Mouse (Mus musculus): ENCODE results near the gene Anks1b. TPM values are rescaled to one million over a fixed set of nuclear protein-coding genes. Genes with fewer than 3 reads are reported as not detected.
A peak's percentile ranks its signal among the peaks of the same experiment; 100 is the strongest.

Gene Anks1b
- polyA plus RNA-seq, 1 experiment = 1.3 TPM

- 73% methylated on average over 1 of the region's 1 CpGs for WGBS
- no peaks in the 10 kb centered on the region for H3K27me3 ChIP-seq (replicated peaks; ENCODE audit: control insufficient read depth, insufficient read depth, low read length)
Measured at GRCm38 (mm10) chr10:90531813-90532212, 658.5 kb downstream of the Anks1b start.

GRCm38 (mm10) chr10:90535370-90535769 lies 662.1 kb downstream of the Anks1b start:
- Histone ChIP-seq H3K4me3 (ENCODE audit: insufficient read depth, low read depth, low read length) (no peak overlapping the region), H3K36me3 (ENCODE audit: control insufficient read depth, insufficient read depth, low read length) (no peaks in the 10 kb centered on the region), H3K4me1 (ENCODE audit: control insufficient read depth, insufficient read depth, low read length) (no peaks in the 10 kb centered on the region), H3K27me3 (replicated peaks; ENCODE audit: control insufficient read depth, insufficient read depth, low read length) (no peaks in the 10 kb centered on the region), H3K27ac (ENCODE audit: insufficient read depth, low read depth, low read length) (no peak overlapping the region)
- 67% methylated on average over 2 of the region's 2 CpGs for WGBS
- no peak for DNase-seq
- no peak for TF ChIP-seq POLR2A (IDR thresholded peaks at IDR 0.05; ENCODE audit: low read depth, low read length)
- TF ChIP-seq CTCF (conservative IDR thresholded peaks at IDR 0.05; ENCODE audit: insufficient read depth, insufficient read length, low read depth, low read length) = no peak

More at GRCm38 (mm10) chr10:90531813-90532212, 658.5 kb downstream of the Anks1b start:
- Histone ChIP-seq H3K4me3 (ENCODE audit: insufficient read depth, low read depth, low read length) (no peak overlapping the region), H3K27ac (ENCODE audit: insufficient read depth, low read depth, low read length) (no peak overlapping the region), H3K4me1 (ENCODE audit: control insufficient read depth, insufficient read depth, low read length) (no peaks in the 10 kb centered on the region), H3K36me3 (ENCODE audit: control insufficient read depth, insufficient read depth, low read length) (no peaks in the 10 kb centered on the region)
- no peak for DNase-seq
- TF ChIP-seq CTCF (conservative IDR thresholded peaks at IDR 0.05; ENCODE audit: insufficient read depth, insufficient read length, low read depth, low read length) (no peak), POLR2A (IDR thresholded peaks at IDR 0.05; ENCODE audit: low read depth, low read length) (no peak)

- no peak for DNase-seq
- H3K27ac ChIP-seq (ENCODE audit: insufficient read depth, low read depth, low read length) = no peak overlapping the region
- no peaks in the 10 kb centered on the region for H3K4me1 ChIP-seq (ENCODE audit: control insufficient read depth, insufficient read depth, low read length)
- 46% methylated on average over 3 of the region's 3 CpGs for WGBS
- TF ChIP-seq CTCF (conservative IDR thresholded peaks at IDR 0.05; ENCODE audit: insufficient read depth, insufficient read length, low read depth, low read length) (no peak), POLR2A (IDR thresholded peaks at IDR 0.05; ENCODE audit: low read depth, low read length) (no peak)
- H3K36me3 ChIP-seq (ENCODE audit: control insufficient read depth, insufficient read depth, low read length) = no peaks in the 10 kb centered on the region
- H3K4me3 ChIP-seq (ENCODE audit: insufficient read depth, low read depth, low read length) = no peak overlapping the region
- H3K27me3 ChIP-seq (replicated peaks; ENCODE audit: control insufficient read depth, insufficient read depth, low read length) = no peaks in the 10 kb centered on the region
Measured at GRCm38 (mm10) chr10:90546635-90547034, 673.3 kb downstream of the Anks1b start.

- no peaks in the 10 kb centered on the region for H3K27me3 ChIP-seq (replicated peaks; ENCODE audit: control insufficient read depth, insufficient read depth, low read length)
- DNase-seq = peak; percentile 25
Measured at GRCm38 (mm10) chr10:90562906-90563305, 689.6 kb downstream of the Anks1b start.

GRCm38 (mm10) chr10:90576191-90577098 lies 703.1 kb downstream of the Anks1b start:
- Histone ChIP-seq H3K4me3 (ENCODE audit: insufficient read depth, low read depth, low read length) (no peak overlapping the region), H3K27me3 (replicated peaks; ENCODE audit: control insufficient read depth, insufficient read depth, low read length) (no peaks in the 10 kb centered on the region; the same call in 1 of the 2 replicates), H3K27ac (ENCODE audit: insufficient read depth, low read depth, low read length) (no peak overlapping the region), H3K4me1 (ENCODE audit: control insufficient read depth, insufficient read depth, low read length) (no peaks in the 10 kb centered on the region), H3K36me3 (ENCODE audit: control insufficient read depth, insufficient read depth, low read length) (no peaks in the 10 kb centered on the region)
- no peak for TF ChIP-seq CTCF (conservative IDR thresholded peaks at IDR 0.05; ENCODE audit: insufficient read depth, insufficient read length, low read depth, low read length)
- no peak for TF ChIP-seq POLR2A (IDR thresholded peaks at IDR 0.05; ENCODE audit: low read depth, low read length)
- WGBS = 15% methylated on average over 29 of the region's 29 CpGs
- DNase-seq = peak; percentile 5

More at GRCm38 (mm10) chr10:90562906-90563305, 689.6 kb downstream of the Anks1b start:
- Histone ChIP-seq H3K27ac (ENCODE audit: insufficient read depth, low read depth, low read length) (no peak overlapping the region), H3K4me3 (ENCODE audit: insufficient read depth, low read depth, low read length) (no peak overlapping the region), H3K36me3 (ENCODE audit: control insufficient read depth, insufficient read depth, low read length) (no peaks in the 10 kb centered on the region), H3K4me1 (ENCODE audit: control insufficient read depth, insufficient read depth, low read length) (no peaks in the 10 kb centered on the region)
- WGBS = 37% methylated on average over 7 of the region's 7 CpGs
- no peak for TF ChIP-seq POLR2A (IDR thresholded peaks at IDR 0.05; ENCODE audit: low read depth, low read length)
- no peak for TF ChIP-seq CTCF (conservative IDR thresholded peaks at IDR 0.05; ENCODE audit: insufficient read depth, insufficient read length, low read depth, low read length)

GRCm38 (mm10) chr10:90577099-90577461 lies 703.8 kb downstream of the Anks1b start:
- Histone ChIP-seq H3K4me1 (ENCODE audit: control insufficient read depth, insufficient read depth, low read length) (no peaks in the 10 kb centered on the region), H3K27ac (ENCODE audit: insufficient read depth, low read depth, low read length) (no peak overlapping the region), H3K27me3 (replicated peaks; ENCODE audit: control insufficient read depth, insufficient read depth, low read length) (no peaks in the 10 kb centered on the region; the same call in 1 of the 2 replicates), H3K4me3 (ENCODE audit: insufficient read depth, low read depth, low read length) (no peak overlapping the region), H3K36me3 (ENCODE audit: control insufficient read depth, insufficient read depth, low read length) (no peaks in the 10 kb centered on the region)
- DNase-seq = no peak
- 50% methylated on average over 6 of the region's 6 CpGs for WGBS
- no peak for TF ChIP-seq POLR2A (IDR thresholded peaks at IDR 0.05; ENCODE audit: low read depth, low read length)

- H3K27ac ChIP-seq (ENCODE audit: insufficient read depth, low read depth, low read length) = no peak overlapping the region
- H3K36me3 ChIP-seq (ENCODE audit: control insufficient read depth, insufficient read depth, low read length) = no peaks in the 10 kb centered on the region
- TF ChIP-seq POLR2A (IDR thresholded peaks at IDR 0.05; ENCODE audit: low read depth, low read length) (no peak), CTCF (conservative IDR thresholded peaks at IDR 0.05; ENCODE audit: insufficient read depth, insufficient read length, low read depth, low read length) (no peak)
- no peak for DNase-seq
- 70% methylated on average over 9 of the region's 9 CpGs for WGBS
- no peaks in the 10 kb centered on the region for H3K4me1 ChIP-seq (ENCODE audit: control insufficient read depth, insufficient read depth, low read length)
- no peaks in the 10 kb centered on the region; the same call in 1 of the 2 replicates for H3K27me3 ChIP-seq (replicated peaks; ENCODE audit: control insufficient read depth, insufficient read depth, low read length)
- no peak overlapping the region for H3K4me3 ChIP-seq (ENCODE audit: insufficient read depth, low read depth, low read length)
Measured at GRCm38 (mm10) chr10:90577777-90578176, 704.5 kb downstream of the Anks1b start.

Measured in kidney, adult 2 months (tissue).